Mouse (Mus musculus) limb, embryonic 10.5 days (tissue): ENCODE data around the gene Shbg. TPM values are rescaled to one million over a fixed set of nuclear protein-coding genes. Genes with fewer than 3 reads are reported as not detected.
A peak's percentile ranks its signal among the peaks of the same experiment; 100 is the strongest.
"Not testable (repeated sequence)": the region's sequence is repeated elsewhere in the genome, so short reads cannot be mapped to it uniquely, and the experiment has no call there.

Experiments
- DNase-seq: peaks from one replicate; pipeline ENCODE4 v3.0.0-alpha.2; 2017; ENCODE audit warnings: low spot score
- H3K27ac ChIP-seq: fragments of 300-500 bp; sonication (generic); 2 replicates; pipeline ENCODE4 v1.5.1; 2016; ENCODE audit warnings: mild to moderate bottlenecking
- H3K27me3 ChIP-seq: fragments of 300-500 bp; sonication (generic); 2 replicates; pipeline ENCODE4 v1.6.1; 2016; ENCODE audit warnings: low read depth, mild to moderate bottlenecking; ENCODE audit not compliant: poor library complexity, severe bottlenecking
- H3K36me3 ChIP-seq: fragments of 300-500 bp; sonication (generic); 2 replicates; pipeline ENCODE4 v1.6.1; 2016; ENCODE audit warnings: mild to moderate bottlenecking, moderate library complexity
- H3K4me1 ChIP-seq: fragments of 300-500 bp; sonication (generic); 2 replicates; pipeline ENCODE4 v1.6.1; 2016
- H3K4me3 ChIP-seq: fragments of 300-500 bp; sonication (generic); 2 replicates; pipeline ENCODE4 v1.5.1; 2016; ENCODE audit warnings: mild to moderate bottlenecking, moderate library complexity
- H3K9me3 ChIP-seq: fragments of 300-500 bp; sonication (generic); replicated peaks from 2 replicates; pipeline ENCODE4 v1.6.1; 2016; ENCODE audit warnings: mild to moderate bottlenecking
- WGBS: fragments of 180-500 bp; shearing (Covaris S2); methylation state at CpG from one replicate; pipeline ENCODE4 v1.1.7; 2016; 5-methylcytosine and 5-hydroxymethylcytosine counted together
- polyA plus RNA-seq: library from polyadenylated mRNA; unstranded; fragments of >200 nt; fragmentation: Nextera tagmentation; extraction: Ambion mirVana; gene quantifications from 2 replicates; pipeline ENCODE4 v1.2.1, GENCODE M21; 2016

Gene Shbg
- polyA plus RNA-seq, 1 experiment from 2014 or later, result not detected

DNA sequence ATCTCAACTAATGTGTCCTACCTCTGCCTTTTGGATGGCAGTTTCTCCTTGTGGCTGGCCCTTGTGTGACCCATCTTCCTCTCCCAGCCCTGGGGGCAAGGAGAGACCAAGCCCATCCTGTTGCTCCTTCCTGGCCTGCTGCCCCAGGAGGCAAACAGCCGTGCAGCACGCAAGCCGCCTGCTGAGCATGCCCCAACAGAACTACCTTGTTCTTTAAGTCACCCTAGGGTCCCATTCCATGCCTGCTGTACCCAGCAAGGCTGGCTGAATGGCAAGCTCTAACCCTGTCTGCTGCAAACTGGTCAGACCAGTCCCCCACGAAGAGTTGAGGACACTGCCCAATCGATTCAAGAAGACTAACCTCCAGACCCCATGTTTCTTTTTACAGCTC lies 38.4 kb upstream of the Shbg start:
- H3K27ac ChIP-seq, result peak overlapping the region; percentile 79
- peaks cover 35% of the 10 kb centered on the region for H3K4me1 ChIP-seq
- DNase-seq, result no peak
- H3K36me3 ChIP-seq, result peaks cover 85% of the 10 kb centered on the region
- 0 out of 2 replicates have a peak overlapping the region, but pooled peaks have one; percentile 26 for H3K4me3 ChIP-seq
- no peaks in the 10 kb centered on the region for H3K27me3 ChIP-seq
- H3K9me3 ChIP-seq, result no peaks in the 10 kb centered on the region
- WGBS, result 79% methylated on average over 5 of the region's 5 CpGs

DNA sequence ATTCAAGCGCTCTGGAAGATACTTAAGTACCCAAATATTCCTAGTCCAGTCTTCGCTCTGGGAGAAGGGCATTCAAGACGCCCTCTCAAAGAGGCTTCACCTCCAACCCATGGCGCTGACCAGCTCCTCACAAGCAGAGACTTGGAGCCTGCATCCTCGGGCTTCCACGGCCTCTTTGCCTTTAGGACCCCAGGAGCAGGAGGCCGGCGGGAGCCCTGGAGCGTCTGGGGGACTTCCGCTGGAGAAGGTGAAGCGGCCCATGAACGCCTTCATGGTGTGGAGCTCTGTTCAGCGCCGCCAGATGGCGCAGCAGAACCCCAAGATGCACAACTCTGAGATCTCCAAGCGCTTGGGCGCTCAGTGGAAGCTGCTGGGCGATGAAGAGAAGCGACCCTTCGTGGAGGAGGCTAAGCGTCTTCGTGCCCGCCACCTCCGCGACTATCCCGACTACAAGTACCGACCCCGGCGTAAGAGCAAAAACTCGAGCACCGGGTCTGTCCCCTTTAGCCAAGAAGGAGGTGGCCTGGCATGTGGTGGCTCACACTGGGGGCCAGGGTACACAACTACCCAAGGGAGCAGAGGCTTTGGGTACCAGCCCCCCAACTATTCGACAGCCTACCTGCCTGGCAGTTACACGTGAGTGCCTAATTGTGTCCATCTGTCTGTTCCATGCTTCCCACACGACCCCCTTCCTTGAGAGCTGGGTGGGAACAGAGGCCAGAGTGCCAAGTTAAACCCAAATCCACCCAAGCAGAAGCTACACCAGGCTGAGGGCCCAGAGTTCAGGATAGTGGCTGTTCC lies 37.8 kb upstream of the Shbg start, which contains the start of gene Sox15:
Sox15 (plus strand) TSS at position 51 of the 801 bp plus-strand sequence.
- peaks cover 35% of the 10 kb centered on the region for H3K4me1 ChIP-seq
- DNase-seq, result peak; percentile 85
- H3K27me3 ChIP-seq, result no peaks in the 10 kb centered on the region
- H3K4me3 ChIP-seq, result peak within 1 kb of the TSS; percentile 26
- 25% methylated on average over 34 of the region's 34 CpGs for WGBS
- H3K36me3 ChIP-seq, result peaks cover 91% of the 10 kb centered on the region
- H3K9me3 ChIP-seq, result no peaks in the 10 kb centered on the region
- peak within 1 kb of the TSS; percentile 79 for H3K27ac ChIP-seq

GRCm38 (mm10) chr11:69654760-69655159 lies 37.1 kb upstream of the Shbg start:
- 41% methylated on average over 9 of the region's 9 CpGs for WGBS
- Histone ChIP-seq H3K9me3 (no peaks in the 10 kb centered on the region), H3K4me1 (peaks cover 35% of the 10 kb centered on the region), H3K27ac (peak overlapping the region; percentile 79), H3K4me3 (peak overlapping the region; percentile 26; the same call in 1 of the 2 replicates), H3K36me3 (peaks cover 92% of the 10 kb centered on the region), H3K27me3 (no peaks in the 10 kb centered on the region)
- DNase-seq, result peak; percentile 33

DNA sequence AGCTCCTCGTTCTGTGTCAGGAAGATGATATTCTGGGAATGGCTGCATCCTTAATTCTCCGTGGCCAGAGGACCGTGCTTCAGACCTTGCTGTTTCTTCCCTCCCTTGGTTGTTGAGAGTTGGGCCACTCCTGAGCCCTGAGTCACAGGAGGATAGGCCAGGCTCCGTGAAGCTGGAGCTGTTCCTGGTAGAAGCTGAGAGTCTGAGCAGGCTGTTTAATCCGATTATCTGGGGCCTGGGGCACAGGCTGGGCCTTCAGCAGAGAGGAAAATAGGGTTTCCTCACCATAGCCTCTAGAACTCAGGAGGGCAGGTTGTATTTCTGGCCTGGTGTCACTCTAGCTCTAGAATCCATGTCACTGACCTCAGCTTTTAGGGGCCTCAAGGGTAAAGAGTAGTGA lies 35.7 kb upstream of the Shbg start:
- no peak overlapping the region for H3K27ac ChIP-seq
- peaks cover 94% of the 10 kb centered on the region for H3K36me3 ChIP-seq
- no peak for DNase-seq
- no peak overlapping the region for H3K4me3 ChIP-seq
- H3K4me1 ChIP-seq, result peaks cover 35% of the 10 kb centered on the region
- H3K27me3 ChIP-seq, result no peaks in the 10 kb centered on the region
- no peaks in the 10 kb centered on the region for H3K9me3 ChIP-seq
- 83% methylated on average over 5 of the region's 5 CpGs for WGBS

DNA sequence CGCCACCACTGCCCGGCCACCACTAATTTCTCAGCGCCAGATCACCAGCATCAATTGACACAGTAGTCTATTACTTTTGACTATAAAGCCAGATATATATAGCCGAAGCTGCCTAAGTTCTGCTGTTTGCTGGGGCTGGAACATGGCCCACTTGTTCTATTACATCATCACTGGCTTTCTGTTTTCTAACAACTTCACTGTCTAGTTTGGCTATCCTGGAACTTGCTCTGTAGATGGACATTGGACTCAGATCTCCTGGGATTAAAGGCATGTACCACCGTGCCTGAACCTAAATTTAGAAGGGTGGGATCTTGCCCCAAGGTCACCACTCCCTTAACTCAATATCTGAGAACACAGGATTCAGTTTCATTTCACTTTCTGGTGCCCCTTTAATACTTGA lies 28.2 kb upstream of the Shbg start:
- no peak for DNase-seq
- 95% methylated on average over 5 of the region's 5 CpGs for WGBS
- Histone ChIP-seq H3K4me3 (no peak overlapping the region), H3K27ac (no peak overlapping the region), H3K4me1 (no peaks in the 10 kb centered on the region), H3K9me3 (no peaks in the 10 kb centered on the region), H3K36me3 (peaks cover 98% of the 10 kb centered on the region), H3K27me3 (no peaks in the 10 kb centered on the region)

- Histone ChIP-seq H3K4me3 (no peak overlapping the region), H3K4me1 (peaks cover 27% of the 10 kb centered on the region), H3K9me3 (no peaks in the 10 kb centered on the region), H3K27ac (no peak overlapping the region), H3K27me3 (no peaks in the 10 kb centered on the region), H3K36me3 (peaks cover 55% of the 10 kb centered on the region)
- no peak for DNase-seq
- 98% methylated on average over 3 of the region's 3 CpGs for WGBS
Observed at GRCm38 (mm10) chr11:69635471-69635870, 17.8 kb upstream of the Shbg start.

DNA sequence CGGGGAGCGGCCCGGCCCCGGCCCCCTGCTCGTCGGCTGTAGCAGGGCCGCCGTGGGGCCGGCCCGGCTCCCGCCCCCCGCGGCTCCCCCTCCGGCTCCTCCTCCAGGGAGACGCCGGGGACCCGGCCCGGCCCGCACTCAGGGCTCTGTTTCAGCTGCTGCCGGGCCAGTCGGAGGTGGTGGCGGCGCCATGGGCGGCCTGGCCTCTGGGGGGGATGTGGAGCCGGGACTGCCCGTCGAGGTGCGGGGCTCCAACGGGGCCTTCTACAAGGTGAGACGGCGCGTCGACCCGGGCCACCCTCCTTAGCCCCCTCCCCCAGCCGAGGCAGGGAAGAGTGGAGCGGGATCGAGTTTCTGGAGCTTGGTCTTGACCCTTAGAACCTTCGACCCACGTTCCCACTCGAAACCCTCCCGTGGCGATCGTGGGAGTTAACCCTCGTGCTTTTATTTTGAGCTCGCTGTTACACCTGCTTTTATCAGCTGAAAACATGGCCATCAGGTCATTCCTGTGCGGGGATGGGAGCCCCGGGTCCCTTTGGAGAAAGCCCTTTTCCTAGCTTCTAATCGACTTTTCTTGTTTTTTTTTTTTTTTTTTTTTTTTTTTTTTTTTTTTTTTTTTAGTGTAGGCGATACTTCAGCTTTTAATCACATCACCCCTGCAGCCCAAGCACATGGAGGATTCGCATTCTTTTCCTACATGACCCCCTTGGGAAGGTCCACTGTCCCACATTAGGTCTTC lies 15.6 kb upstream of the Shbg start:
- H3K27me3 ChIP-seq, result no peaks in the 10 kb centered on the region
- H3K27ac ChIP-seq, result peak overlapping the region; percentile 99
- peaks cover 27% of the 10 kb centered on the region for H3K4me1 ChIP-seq
- H3K4me3 ChIP-seq, result peak overlapping the region; percentile 100
- no peaks in the 10 kb centered on the region for H3K9me3 ChIP-seq
- WGBS, result under 1% methylated on average over 50 of the region's 50 CpGs
- peaks cover 33% of the 10 kb centered on the region for H3K36me3 ChIP-seq
- DNase-seq, result no peak

- no peaks in the 10 kb centered on the region for H3K27me3 ChIP-seq
- H3K4me1 ChIP-seq, result peaks cover 27% of the 10 kb centered on the region
- 0% methylated on average over 55 of the region's 56 CpGs for WGBS
- peaks cover 25% of the 10 kb centered on the region for H3K36me3 ChIP-seq
- peak; percentile 99 for DNase-seq
- H3K4me3 ChIP-seq, result peak within 1 kb of the TSS; percentile 100
- H3K9me3 ChIP-seq, result no peaks in the 10 kb centered on the region
- H3K27ac ChIP-seq, result peak within 1 kb of the TSS; percentile 99
Observed at GRCm38 (mm10) chr11:69632284-69633089, 14.8 kb upstream of the Shbg start, which contains the start of gene Fxr2. Gene Fxr2 (plus strand): TSS chr11:69632990.

DNA sequence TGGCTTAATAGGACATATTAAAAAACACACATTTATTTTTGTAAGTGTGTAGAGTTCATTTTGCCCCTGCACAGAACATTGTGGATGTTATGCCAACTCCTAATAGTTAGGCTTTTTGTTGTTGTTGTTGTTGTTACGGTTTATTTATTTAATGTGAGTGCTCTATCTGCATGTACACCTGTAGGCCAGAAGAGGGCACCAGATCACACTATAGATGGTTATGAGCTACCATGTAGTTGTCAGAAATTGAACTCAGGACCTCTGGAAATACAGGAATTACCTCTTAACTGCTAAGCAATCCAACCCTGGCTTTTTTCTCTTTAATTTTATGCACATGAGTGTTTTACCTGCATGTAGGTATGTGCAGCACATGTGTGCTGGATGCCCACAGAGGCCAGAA lies 12.1 kb upstream of the Shbg start:
- Histone ChIP-seq H3K27me3 (no peaks in the 10 kb centered on the region), H3K4me1 (peaks cover 19% of the 10 kb centered on the region), H3K27ac (no peak overlapping the region), H3K9me3 (no peaks in the 10 kb centered on the region), H3K4me3 (no peak overlapping the region), H3K36me3 (0 out of 2 replicates have a peak, but pooled peaks cover 2% of the 10 kb centered on the region)
- no peak for DNase-seq
- WGBS, result 74% methylated on average over 1 of the region's 1 CpGs

GRCm38 (mm10) chr11:69628286-69628685 lies 10.6 kb upstream of the Shbg start:
- WGBS, result 37% methylated on average over 6 of the region's 6 CpGs
- peaks cover 7% of the 10 kb centered on the region; the same call in 1 of the 2 replicates for H3K4me1 ChIP-seq
- H3K27me3 ChIP-seq, result no peaks in the 10 kb centered on the region
- H3K27ac ChIP-seq, result no peak overlapping the region
- no peaks in the 10 kb centered on the region for H3K9me3 ChIP-seq
- no peak overlapping the region for H3K4me3 ChIP-seq
- peak; percentile 88 for DNase-seq
- no peaks in the 10 kb centered on the region for H3K36me3 ChIP-seq

GRCm38 (mm10) chr11:69624339-69624738 lies 6.6 kb upstream of the Shbg start:
- H3K4me1 ChIP-seq, result peaks cover 17% of the 10 kb centered on the region
- not testable (repeated sequence) for H3K4me3 ChIP-seq, H3K9me3 ChIP-seq, DNase-seq, H3K36me3 ChIP-seq, H3K27me3 ChIP-seq, H3K27ac ChIP-seq
- WGBS, result 75% methylated on average over 2 of the region's 2 CpGs

DNA sequence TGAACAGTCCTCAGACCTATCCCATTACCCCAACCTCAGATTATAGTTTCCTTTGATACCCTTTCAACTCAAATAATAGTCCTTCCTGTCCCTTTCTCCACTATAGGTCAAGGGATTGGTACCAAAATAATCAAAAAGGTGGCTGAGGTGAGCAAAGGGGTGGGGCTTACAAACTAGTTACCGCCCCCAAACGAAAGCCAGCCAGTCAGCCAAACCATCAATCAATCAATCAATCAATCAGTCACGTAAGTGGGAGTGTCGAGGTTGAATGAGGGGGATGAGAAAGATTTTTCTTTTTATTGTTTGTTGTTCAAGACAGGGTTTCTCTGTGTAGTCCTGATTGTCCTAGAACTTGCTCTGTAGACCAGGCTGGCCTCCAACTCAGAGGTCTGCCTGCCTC lies 5.3 kb upstream of the Shbg start:
- no peak overlapping the region for H3K4me3 ChIP-seq
- peaks cover 17% of the 10 kb centered on the region for H3K4me1 ChIP-seq
- peak overlapping the region; percentile 91; the same call in 1 of the 2 replicates for H3K27ac ChIP-seq
- DNase-seq, result no peak
- no peaks in the 10 kb centered on the region for H3K9me3 ChIP-seq
- H3K36me3 ChIP-seq, result no peaks in the 10 kb centered on the region
- WGBS, result 62% methylated on average over 4 of the region's 4 CpGs
- H3K27me3 ChIP-seq, result 0 out of 2 replicates have a peak, but pooled peaks cover under 1% of the 10 kb centered on the region
